Mouse (Mus musculus): Measurements from ENCODE around the gene Mrpl24. TPM values are rescaled to one million over a fixed set of nuclear protein-coding genes. Genes with fewer than 3 reads are reported as not detected.

The Mrpl24 gene
- polyA plus RNA-seq, 1 experiment from 2014 or later, result 48.3 TPM

DNA sequence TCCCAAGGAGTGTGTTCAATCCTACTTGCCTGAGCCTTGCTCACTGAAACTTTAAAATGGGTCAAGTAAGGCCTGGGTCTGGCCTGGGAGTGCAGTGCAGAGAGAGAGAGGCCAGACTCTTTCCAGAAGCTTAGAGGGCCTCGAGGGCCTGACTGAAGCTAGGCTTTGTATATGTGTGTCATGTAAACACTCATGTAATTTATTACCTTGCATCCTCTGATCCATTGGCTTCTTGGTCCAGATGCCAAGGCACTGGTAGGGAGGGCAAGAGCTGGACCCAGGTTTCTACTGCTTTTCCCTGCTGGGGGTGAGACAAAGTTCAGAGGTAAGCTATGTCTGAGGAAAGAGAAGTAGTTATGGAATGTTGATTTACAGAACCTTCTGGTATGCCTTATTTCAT, 11.4 kb upstream of the Mrpl24 start:
- Histone ChIP-seq H3K4me3 (ENCODE audit: low read length) (peak overlapping the region; percentile 95), H3K4me2 (ENCODE audit: low read length) (peak overlapping the region; percentile 96), H3K4me1 (ENCODE audit: control insufficient read depth, insufficient read depth, low read depth, low read length) (peaks cover 32% of the 10 kb centered on the region), H3K36me3 (ENCODE audit: control insufficient read depth, insufficient read depth, low read length) (no peaks in the 10 kb centered on the region), H3K27ac (ENCODE audit: low read depth, low read length) (no peak overlapping the region), H3K9me3 (ENCODE audit: control insufficient read depth, low read length) (no peaks in the 10 kb centered on the region), H3K9ac (ENCODE audit: low read depth, low read length) (peak overlapping the region; percentile 90), H3K27me3 (replicated peaks; ENCODE audit: control insufficient read depth, insufficient read depth, low read length) (no peaks in the 10 kb centered on the region)
- WGBS, result 15% methylated on average over 1 of the region's 1 CpGs
- no peak for ATAC-seq

- WGBS, result 88% methylated on average over 2 of the region's 2 CpGs
- Histone ChIP-seq H3K27ac (ENCODE audit: low read depth, low read length) (no peak overlapping the region), H3K4me1 (ENCODE audit: control insufficient read depth, insufficient read depth, low read depth, low read length) (peaks cover 32% of the 10 kb centered on the region), H3K4me2 (ENCODE audit: low read length) (no peak overlapping the region; the same call in 1 of the 2 replicates), H3K27me3 (replicated peaks; ENCODE audit: control insufficient read depth, insufficient read depth, low read length) (no peaks in the 10 kb centered on the region), H3K36me3 (ENCODE audit: control insufficient read depth, insufficient read depth, low read length) (0 out of 2 replicates have a peak, but pooled peaks cover 2% of the 10 kb centered on the region), H3K4me3 (ENCODE audit: low read length) (no peak overlapping the region), H3K9me3 (ENCODE audit: control insufficient read depth, low read length) (no peaks in the 10 kb centered on the region), H3K9ac (ENCODE audit: low read depth, low read length) (no peak overlapping the region)
- no peak for ATAC-seq
Measured at GRCm38 (mm10) chr3:87909381-87909780, 9.9 kb upstream of the Mrpl24 start.

DNA sequence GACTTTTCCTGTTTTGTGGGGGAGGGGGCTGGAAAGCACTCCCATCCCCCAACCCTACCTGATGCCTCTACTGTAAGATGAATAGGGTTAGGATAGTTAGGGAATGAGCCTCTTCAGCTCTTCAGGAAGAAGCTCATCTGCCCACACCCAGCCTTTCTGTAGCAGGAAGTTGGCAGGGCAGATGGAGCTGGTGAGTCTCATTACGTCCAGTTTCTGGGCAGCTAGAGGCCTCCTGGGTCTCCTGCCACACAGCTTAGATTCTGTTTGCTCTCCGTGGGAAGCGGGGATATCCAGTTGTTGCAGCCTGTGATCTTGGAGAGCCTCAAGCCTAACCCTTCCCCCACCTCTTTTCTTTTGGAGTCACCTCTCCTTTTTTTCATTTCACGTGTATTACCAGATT, 9.4 kb upstream of the Mrpl24 start:
- H3K27ac ChIP-seq (ENCODE audit: low read depth, low read length), result peak overlapping the region; percentile 69
- peaks cover 7% of the 10 kb centered on the region; the same call in 1 of the 2 replicates for H3K36me3 ChIP-seq (ENCODE audit: control insufficient read depth, insufficient read depth, low read length)
- ATAC-seq, result no peak
- peaks cover 32% of the 10 kb centered on the region for H3K4me1 ChIP-seq (ENCODE audit: control insufficient read depth, insufficient read depth, low read depth, low read length)
- peak overlapping the region; percentile 57 for H3K9ac ChIP-seq (ENCODE audit: low read depth, low read length)
- no peaks in the 10 kb centered on the region for H3K9me3 ChIP-seq (ENCODE audit: control insufficient read depth, low read length)
- H3K4me2 ChIP-seq (ENCODE audit: low read length), result peak overlapping the region; percentile 62
- H3K27me3 ChIP-seq (replicated peaks; ENCODE audit: control insufficient read depth, insufficient read depth, low read length), result no peaks in the 10 kb centered on the region
- peak overlapping the region; percentile 33 for H3K4me3 ChIP-seq (ENCODE audit: low read length)
- 3% methylated on average over 4 of the region's 4 CpGs for WGBS

DNA sequence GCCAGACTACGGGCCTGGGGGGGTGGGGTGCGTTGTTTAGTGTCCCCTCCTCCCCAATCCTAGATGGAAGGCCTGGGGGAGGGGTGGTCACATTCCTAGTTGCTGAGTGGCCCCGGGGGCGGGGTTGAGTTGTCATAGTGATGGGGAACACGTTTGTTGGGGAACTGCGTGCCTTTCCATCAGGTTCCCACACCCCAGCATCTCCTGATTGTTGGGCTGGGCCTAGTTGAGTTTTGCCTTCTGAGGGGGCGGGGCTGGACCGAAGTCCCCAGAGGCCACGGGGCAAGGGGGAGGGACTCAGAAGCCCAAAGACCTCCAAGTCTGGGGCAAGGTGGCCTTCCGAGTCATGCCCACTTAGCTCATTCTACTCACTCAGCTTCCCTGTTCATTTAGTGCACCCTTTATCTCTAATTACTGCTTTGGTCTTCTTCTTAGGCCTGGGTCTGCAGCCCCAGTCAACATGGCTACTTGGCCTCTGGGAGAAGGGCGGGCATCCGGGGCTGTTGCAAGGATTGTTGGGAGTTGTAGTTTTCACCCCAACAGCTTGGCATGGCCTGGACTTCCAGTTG, 8.6 kb upstream of the Mrpl24 start:
- Histone ChIP-seq H3K27me3 (replicated peaks; ENCODE audit: control insufficient read depth, insufficient read depth, low read length) (no peaks in the 10 kb centered on the region), H3K27ac (ENCODE audit: low read depth, low read length) (peak overlapping the region; percentile 69), H3K4me2 (ENCODE audit: low read length) (peak overlapping the region; percentile 62), H3K9me3 (ENCODE audit: control insufficient read depth, low read length) (no peaks in the 10 kb centered on the region), H3K36me3 (ENCODE audit: control insufficient read depth, insufficient read depth, low read length) (peaks cover 11% of the 10 kb centered on the region), H3K4me3 (ENCODE audit: low read length) (peak overlapping the region; percentile 33), H3K4me1 (ENCODE audit: control insufficient read depth, insufficient read depth, low read depth, low read length) (peaks cover 32% of the 10 kb centered on the region), H3K9ac (ENCODE audit: low read depth, low read length) (peak overlapping the region; percentile 57)
- 1% methylated on average over 9 of the region's 12 CpGs for WGBS
- peak; percentile 34; the same call in 1 of the 2 replicates for ATAC-seq

GRCm38 (mm10) chr3:87913491-87913890, 5.8 kb upstream of the Mrpl24 start:
- Histone ChIP-seq H3K4me2 (ENCODE audit: low read length) (no peak overlapping the region), H3K9ac (ENCODE audit: low read depth, low read length) (no peak overlapping the region), H3K4me1 (ENCODE audit: control insufficient read depth, insufficient read depth, low read depth, low read length) (peaks cover 18% of the 10 kb centered on the region), H3K27me3 (replicated peaks; ENCODE audit: control insufficient read depth, insufficient read depth, low read length) (no peaks in the 10 kb centered on the region), H3K27ac (ENCODE audit: low read depth, low read length) (no peak overlapping the region), H3K4me3 (ENCODE audit: low read length) (no peak overlapping the region), H3K36me3 (ENCODE audit: control insufficient read depth, insufficient read depth, low read length) (peaks cover 18% of the 10 kb centered on the region), H3K9me3 (ENCODE audit: control insufficient read depth, low read length) (no peaks in the 10 kb centered on the region)
- ATAC-seq, result no peak
- WGBS, result 81% methylated on average over 7 of the region's 7 CpGs

GRCm38 (mm10) chr3:87913891-87914290, 5.4 kb upstream of the Mrpl24 start:
- Histone ChIP-seq H3K9me3 (ENCODE audit: control insufficient read depth, low read length) (no peaks in the 10 kb centered on the region), H3K27me3 (replicated peaks; ENCODE audit: control insufficient read depth, insufficient read depth, low read length) (no peaks in the 10 kb centered on the region), H3K36me3 (ENCODE audit: control insufficient read depth, insufficient read depth, low read length) (peaks cover 18% of the 10 kb centered on the region), H3K4me3 (ENCODE audit: low read length) (no peak overlapping the region), H3K4me2 (ENCODE audit: low read length) (no peak overlapping the region), H3K4me1 (ENCODE audit: control insufficient read depth, insufficient read depth, low read depth, low read length) (peaks cover 19% of the 10 kb centered on the region), H3K9ac (ENCODE audit: low read depth, low read length) (no peak overlapping the region), H3K27ac (ENCODE audit: low read depth, low read length) (no peak overlapping the region)
- no peak for ATAC-seq
- WGBS, result 95% methylated on average over 10 of the region's 10 CpGs

DNA sequence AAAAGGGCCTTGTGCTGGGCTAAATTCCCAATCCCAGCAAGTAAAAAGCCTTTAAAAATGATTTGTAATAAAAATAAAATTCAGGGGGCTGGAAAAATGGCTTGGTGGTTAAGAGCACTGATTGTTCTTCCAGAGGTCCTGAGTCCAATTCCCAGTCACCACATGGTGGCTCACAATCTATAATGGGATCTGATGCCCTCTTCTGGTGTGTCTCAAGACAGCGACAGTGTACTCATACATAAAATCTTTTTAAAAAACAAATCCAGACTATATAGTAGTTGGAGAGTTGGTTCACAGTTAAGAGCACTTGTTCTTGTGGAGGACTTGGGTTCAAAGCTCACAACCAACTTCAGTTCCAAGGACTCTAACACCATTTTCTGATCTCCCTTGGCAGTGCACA, 2.3 kb upstream of the Mrpl24 start:
- WGBS, result 100% methylated on average over 1 of the region's 1 CpGs
- ATAC-seq, result no peak

GRCm38 (mm10) chr3:87918551-87918950, 755 bp upstream of the Mrpl24 start:
- no peak overlapping the region for H3K4me2 ChIP-seq (ENCODE audit: low read length)
- no peaks in the 10 kb centered on the region for H3K9me3 ChIP-seq (ENCODE audit: control insufficient read depth, low read length)
- H3K9ac ChIP-seq (ENCODE audit: low read depth, low read length), result no peak overlapping the region
- H3K4me3 ChIP-seq (ENCODE audit: low read length), result no peak overlapping the region
- H3K27ac ChIP-seq (ENCODE audit: low read depth, low read length), result no peak overlapping the region
- no peaks in the 10 kb centered on the region for H3K27me3 ChIP-seq (replicated peaks; ENCODE audit: control insufficient read depth, insufficient read depth, low read length)
- WGBS, result 97% methylated on average over 1 of the region's 1 CpGs
- ATAC-seq, result no peak
- H3K4me1 ChIP-seq (ENCODE audit: control insufficient read depth, insufficient read depth, low read depth, low read length), result peaks cover 9% of the 10 kb centered on the region
- peaks cover 27% of the 10 kb centered on the region for H3K36me3 ChIP-seq (ENCODE audit: control insufficient read depth, insufficient read depth, low read length)

More for the DNA sequence above, 2.3 kb upstream of the Mrpl24 start:
- peaks cover 9% of the 10 kb centered on the region for H3K4me1 ChIP-seq (ENCODE audit: control insufficient read depth, insufficient read depth, low read depth, low read length)
- H3K36me3 ChIP-seq (ENCODE audit: control insufficient read depth, insufficient read depth, low read length), result peaks cover 18% of the 10 kb centered on the region
- H3K9ac ChIP-seq (ENCODE audit: low read depth, low read length), result no peak overlapping the region
- no peak overlapping the region for H3K27ac ChIP-seq (ENCODE audit: low read depth, low read length)
- H3K4me3 ChIP-seq (ENCODE audit: low read length), result no peak overlapping the region
- no peaks in the 10 kb centered on the region for H3K9me3 ChIP-seq (ENCODE audit: control insufficient read depth, low read length)
- H3K27me3 ChIP-seq (replicated peaks; ENCODE audit: control insufficient read depth, insufficient read depth, low read length), result no peaks in the 10 kb centered on the region
- H3K4me2 ChIP-seq (ENCODE audit: low read length), result no peak overlapping the region

GRCm38 (mm10) chr3:87920270-87920943, 1.1 kb downstream of the Mrpl24 start:
- Histone ChIP-seq H3K4me1 (ENCODE audit: control insufficient read depth, insufficient read depth, low read depth, low read length) (peaks cover 9% of the 10 kb centered on the region), H3K4me2 (ENCODE audit: low read length) (peak overlapping the region; percentile 83), H3K36me3 (ENCODE audit: control insufficient read depth, insufficient read depth, low read length) (peaks cover 32% of the 10 kb centered on the region), H3K9me3 (ENCODE audit: control insufficient read depth, low read length) (no peaks in the 10 kb centered on the region), H3K9ac (ENCODE audit: low read depth, low read length) (no peak overlapping the region; the same call in 1 of the 2 replicates), H3K27me3 (replicated peaks; ENCODE audit: control insufficient read depth, insufficient read depth, low read length) (no peaks in the 10 kb centered on the region), H3K4me3 (ENCODE audit: low read length) (peak overlapping the region; percentile 62), H3K27ac (ENCODE audit: low read depth, low read length) (no peak overlapping the region)
- no peak for ATAC-seq
- WGBS, result 65% methylated on average over 9 of the region's 9 CpGs
